Mouse (Mus musculus) neural tube, postnatal 0 days (tissue): ENCODE measurements around the gene Hectd2. TPM values are rescaled to one million over a fixed set of nuclear protein-coding genes. Genes with fewer than 3 reads are reported as not detected.

Experiments used
- polyA plus RNA-seq: library from polyadenylated mRNA; unstranded; fragments of >200 nt; fragmentation: Nextera tagmentation; extraction: Ambion mirVana; gene quantifications from 2 replicates; pipeline ENCODE4 v1.2.1, GENCODE M21; 2015

Gene Hectd2
- polyA plus RNA-seq, result 8.1 and 8.7 TPM in 2 replicates

GRCm38 (mm10) chr19:36554046-36554784 is at the start of gene Hectd2:
Gene Hectd2, plus strand, starts transcription at chr19:36554639.

Other genes with a start within 250 kb of the Hectd2 start
- 6.2 and 7.0 TPM in 2 replicates for gene Pcgf5, start 206.3 kb upstream of the Hectd2 start, polyA plus RNA-seq
- gene Ppp1r3c, start 182.0 kb downstream of the Hectd2 start, polyA plus RNA-seq, result 26.0 and 28.8 TPM in 2 replicates